Mouse (Mus musculus) hindbrain, embryonic 13.5 days (tissue): ENCODE measurements around the gene P2ry6. TPM values are rescaled to one million over a fixed set of nuclear protein-coding genes. Genes with fewer than 3 reads are reported as not detected.
A peak's percentile ranks its signal among the peaks of the same experiment; 100 is the strongest.

ENCODE experiments used
- ATAC-seq: fragments of 200-750 bp; cut with Nextera tagmentation; 2 replicates; pipeline ENCODE4 v1.8.0; 2017; ENCODE audit warnings: moderate TSS enrichment; ENCODE audit not compliant: low FRiP score
- H3K27ac ChIP-seq: fragments of 300-500 bp; sonication (generic); 2 replicates; pipeline ENCODE4 v1.5.1; 2015; ENCODE audit warnings: inconsistent platforms, mild to moderate bottlenecking, moderate library complexity
- H3K27me3 ChIP-seq: fragments of 300-500 bp; sonication (generic); 2 replicates; pipeline ENCODE4 v1.6.1; 2015; ENCODE audit warnings: mild to moderate bottlenecking, inconsistent platforms
- H3K36me3 ChIP-seq: fragments of 300-500 bp; sonication (generic); 2 replicates; pipeline ENCODE4 v1.6.1; 2015; ENCODE audit warnings: mild to moderate bottlenecking, inconsistent platforms
- H3K4me1 ChIP-seq: fragments of 300-500 bp; sonication (generic); replicated peaks from 2 replicates; pipeline ENCODE4 v1.6.1; 2015; ENCODE audit warnings: inconsistent platforms
- H3K4me2 ChIP-seq: fragments of 300-500 bp; sonication (generic); 2 replicates; pipeline ENCODE4 v1.6.1; 2015; ENCODE audit warnings: inconsistent platforms, mild to moderate bottlenecking, moderate library complexity
- H3K4me3 ChIP-seq: fragments of 300-500 bp; sonication (generic); 2 replicates; pipeline ENCODE4 v1.5.1; 2015; ENCODE audit warnings: mild to moderate bottlenecking, inconsistent platforms
- H3K9ac ChIP-seq: fragments of 300-500 bp; sonication (generic); 2 replicates; pipeline ENCODE4 v1.6.1; 2015; ENCODE audit warnings: mild to moderate bottlenecking, inconsistent platforms
- H3K9me3 ChIP-seq: fragments of 300-500 bp; sonication (generic); 2 replicates; pipeline ENCODE4 v1.6.1; 2016; ENCODE audit warnings: inconsistent platforms
- WGBS: fragments of 180-500 bp; shearing (Covaris S2); methylation state at CpG from one replicate; pipeline ENCODE4 v1.1.7; 2015; 5-methylcytosine and 5-hydroxymethylcytosine counted together
- polyA plus RNA-seq: library from polyadenylated mRNA; unstranded; fragments of >200 nt; fragmentation: Nextera tagmentation; extraction: Ambion mirVana; gene quantifications from 2 replicates; pipeline ENCODE4 v1.2.1, GENCODE M21; 2015

P2ry6 gene
- polyA plus RNA-seq, 1 experiment from 2014 or later = 3.5 TPM

DNA sequence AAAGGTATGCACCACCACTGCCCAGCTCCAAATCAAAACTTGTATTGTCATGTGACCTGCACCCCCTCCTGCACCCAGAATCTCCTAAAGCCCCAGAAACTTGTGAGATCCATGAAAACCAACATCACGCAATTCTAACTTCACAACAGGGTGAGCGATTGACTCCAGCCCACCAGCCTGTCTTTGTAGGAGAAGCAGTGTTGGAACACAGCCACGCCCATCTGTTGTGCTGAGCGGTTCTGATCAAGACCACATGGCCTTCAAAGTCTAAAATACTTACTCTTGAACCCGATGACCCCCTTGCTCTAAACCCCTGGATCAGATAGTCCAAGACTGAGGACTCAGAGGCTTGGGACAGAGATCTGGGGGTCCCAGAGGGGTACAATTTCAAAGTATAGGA lies 25.2 kb upstream of the P2ry6 start:
- Histone ChIP-seq H3K9ac (no peak overlapping the region), H3K4me2 (no peak overlapping the region), H3K4me1 (no peaks in the 10 kb centered on the region), H3K27ac (no peak overlapping the region), H3K27me3 (no peaks in the 10 kb centered on the region), H3K4me3 (no peak overlapping the region), H3K9me3 (no peaks in the 10 kb centered on the region), H3K36me3 (no peaks in the 10 kb centered on the region)
- no peak for ATAC-seq
- 90% methylated on average over 5 of the region's 5 CpGs for WGBS

DNA sequence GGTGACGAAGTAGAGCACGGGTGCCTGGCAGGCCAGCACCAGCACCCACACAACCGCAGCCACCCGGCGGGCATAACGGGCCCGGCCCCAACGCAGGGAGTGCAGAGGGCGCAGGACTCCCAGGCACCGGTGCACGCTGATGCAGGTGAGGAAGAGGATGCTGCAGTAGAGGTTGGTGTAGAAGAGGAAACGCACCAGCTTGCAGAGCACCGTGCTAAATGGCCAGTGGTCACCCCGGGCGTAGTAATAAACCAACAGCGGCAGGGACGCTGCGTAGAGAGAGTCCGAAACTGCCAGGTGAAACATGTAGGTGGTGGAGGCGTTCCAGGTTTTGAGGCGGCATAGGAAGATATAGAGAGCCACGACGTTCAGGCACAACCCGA lies 24.1 kb upstream of the P2ry6 start:
- H3K27ac ChIP-seq = no peak overlapping the region
- H3K9me3 ChIP-seq = no peaks in the 10 kb centered on the region
- H3K4me2 ChIP-seq = no peak overlapping the region
- H3K4me3 ChIP-seq = no peak overlapping the region
- 89% methylated on average over 24 of the region's 24 CpGs for WGBS
- H3K9ac ChIP-seq = no peak overlapping the region
- H3K27me3 ChIP-seq = no peaks in the 10 kb centered on the region
- no peaks in the 10 kb centered on the region for H3K4me1 ChIP-seq
- H3K36me3 ChIP-seq = no peaks in the 10 kb centered on the region
- ATAC-seq = no peak

GRCm38 (mm10) chr7:100997951-100998577 lies 23.6 kb upstream of the P2ry6 start:
- no peaks in the 10 kb centered on the region for H3K4me1 ChIP-seq
- H3K36me3 ChIP-seq = no peaks in the 10 kb centered on the region
- no peak overlapping the region for H3K4me3 ChIP-seq
- no peak overlapping the region for H3K4me2 ChIP-seq
- 88% methylated on average over 31 of the region's 31 CpGs for whole genome bisulfite sequencing
- no peak overlapping the region for H3K27ac ChIP-seq
- ATAC-seq = no peak
- H3K9ac ChIP-seq = no peak overlapping the region
- no peaks in the 10 kb centered on the region for H3K27me3 ChIP-seq
- H3K9me3 ChIP-seq = no peaks in the 10 kb centered on the region

- no peaks in the 10 kb centered on the region for H3K4me1 ChIP-seq
- H3K9me3 ChIP-seq = no peaks in the 10 kb centered on the region
- no peak overlapping the region for H3K9ac ChIP-seq
- whole genome bisulfite sequencing = 67% methylated on average over 1 of the region's 1 CpGs
- ATAC-seq = no peak
- no peaks in the 10 kb centered on the region for H3K36me3 ChIP-seq
- H3K4me3 ChIP-seq = no peak overlapping the region
- H3K27me3 ChIP-seq = no peaks in the 10 kb centered on the region
- H3K4me2 ChIP-seq = no peak overlapping the region
- H3K27ac ChIP-seq = no peak overlapping the region
These were observed 22.8 kb upstream of the P2ry6 start for GRCm38 (mm10) chr7:100997215-100997614.

GRCm38 (mm10) chr7:100995951-100996350 lies 21.5 kb upstream of the P2ry6 start:
- H3K36me3 ChIP-seq = no peaks in the 10 kb centered on the region
- ATAC-seq = no peak
- 95% methylated on average over 3 of the region's 3 CpGs for WGBS
- H3K9ac ChIP-seq = no peak overlapping the region
- no peak overlapping the region for H3K4me2 ChIP-seq
- no peaks in the 10 kb centered on the region for H3K9me3 ChIP-seq
- no peaks in the 10 kb centered on the region for H3K27me3 ChIP-seq
- H3K27ac ChIP-seq = no peak overlapping the region
- peaks cover 2% of the 10 kb centered on the region for H3K4me1 ChIP-seq
- H3K4me3 ChIP-seq = no peak overlapping the region

GRCm38 (mm10) chr7:100995260-100995864 lies 20.9 kb upstream of the P2ry6 start:
- Histone ChIP-seq H3K9me3 (no peaks in the 10 kb centered on the region), H3K4me2 (no peak overlapping the region), H3K27ac (no peak overlapping the region), H3K9ac (no peak overlapping the region), H3K4me3 (no peak overlapping the region), H3K27me3 (no peaks in the 10 kb centered on the region), H3K36me3 (no peaks in the 10 kb centered on the region), H3K4me1 (peaks cover 6% of the 10 kb centered on the region)
- WGBS = 83% methylated on average over 7 of the region's 7 CpGs
- no peak for ATAC-seq

- Histone ChIP-seq H3K27ac (no peak overlapping the region), H3K4me3 (no peak overlapping the region), H3K4me2 (no peak overlapping the region), H3K36me3 (no peaks in the 10 kb centered on the region), H3K9me3 (no peaks in the 10 kb centered on the region), H3K4me1 (peaks cover 6% of the 10 kb centered on the region), H3K27me3 (no peaks in the 10 kb centered on the region), H3K9ac (no peak overlapping the region)
- WGBS = 30% methylated on average over 4 of the region's 4 CpGs
- ATAC-seq = no peak
These were observed 18.7 kb upstream of the P2ry6 start for GRCm38 (mm10) chr7:100993166-100993565.

GRCm38 (mm10) chr7:100991972-100992371 lies 17.5 kb upstream of the P2ry6 start:
- Histone ChIP-seq H3K4me1 (peaks cover 6% of the 10 kb centered on the region), H3K9ac (no peak overlapping the region), H3K4me3 (no peak overlapping the region), H3K27me3 (no peaks in the 10 kb centered on the region), H3K36me3 (no peaks in the 10 kb centered on the region), H3K27ac (no peak overlapping the region), H3K9me3 (no peaks in the 10 kb centered on the region), H3K4me2 (no peak overlapping the region)
- 90% methylated on average over 3 of the region's 3 CpGs for WGBS
- no peak for ATAC-seq

GRCm38 (mm10) chr7:100990636-100991311 lies 16.3 kb upstream of the P2ry6 start:
- no peak overlapping the region for H3K27ac ChIP-seq
- no peak overlapping the region for H3K4me2 ChIP-seq
- no peak overlapping the region for H3K9ac ChIP-seq
- 36% methylated on average over 9 of the region's 9 CpGs for WGBS
- no peak for ATAC-seq
- H3K9me3 ChIP-seq = no peaks in the 10 kb centered on the region
- no peaks in the 10 kb centered on the region for H3K36me3 ChIP-seq
- H3K4me1 ChIP-seq = peaks cover 6% of the 10 kb centered on the region
- no peak overlapping the region for H3K4me3 ChIP-seq
- H3K27me3 ChIP-seq = no peaks in the 10 kb centered on the region

- no peaks in the 10 kb centered on the region for H3K36me3 ChIP-seq
- H3K4me3 ChIP-seq = no peak overlapping the region
- ATAC-seq = peak; percentile 49; the same call in 1 of the 2 replicates
- no peaks in the 10 kb centered on the region for H3K9me3 ChIP-seq
- 28% methylated on average over 9 of the region's 9 CpGs for WGBS
- H3K9ac ChIP-seq = 0 out of 2 replicates have a peak overlapping the region, but pooled peaks have one; percentile 2
- no peaks in the 10 kb centered on the region for H3K27me3 ChIP-seq
- H3K27ac ChIP-seq = no peak overlapping the region
- H3K4me2 ChIP-seq = no peak overlapping the region
- H3K4me1 ChIP-seq = peaks cover 16% of the 10 kb centered on the region
These were observed 13.6 kb upstream of the P2ry6 start for GRCm38 (mm10) chr7:100988092-100988491.

GRCm38 (mm10) chr7:100984452-100985395 lies 10.3 kb upstream of the P2ry6 start:
- WGBS = 30% methylated on average over 21 of the region's 21 CpGs
- peak overlapping the region; percentile 44 for H3K27ac ChIP-seq

DNA sequence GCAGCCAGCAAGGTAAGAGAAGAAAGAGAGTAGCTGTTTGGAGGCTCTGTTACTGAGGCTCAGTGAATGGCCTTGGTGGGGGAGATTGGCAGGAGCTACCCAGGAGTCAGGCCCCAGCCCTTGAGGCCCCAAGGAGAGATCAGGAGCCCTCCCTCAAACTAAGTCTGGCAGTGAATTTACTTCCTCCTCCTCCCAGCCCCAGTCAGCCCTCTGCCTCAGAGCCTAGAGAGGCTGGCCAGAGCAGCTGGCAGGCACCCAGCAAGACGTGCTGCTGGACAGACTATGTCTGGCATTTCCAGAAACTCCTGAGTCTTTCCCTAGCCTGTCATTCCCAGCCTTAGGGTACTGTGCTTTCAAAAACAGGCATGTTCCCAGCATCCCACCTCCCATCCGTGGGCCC lies 4.7 kb upstream of the P2ry6 start:
- WGBS = 50% methylated on average over 2 of the region's 2 CpGs
- H3K36me3 ChIP-seq = no peaks in the 10 kb centered on the region
- H3K27me3 ChIP-seq = peaks cover 18% of the 10 kb centered on the region
- H3K4me1 ChIP-seq = peaks cover 7% of the 10 kb centered on the region
- no peak overlapping the region for H3K4me3 ChIP-seq
- H3K27ac ChIP-seq = no peak overlapping the region
- H3K9me3 ChIP-seq = no peaks in the 10 kb centered on the region
- no peak overlapping the region for H3K9ac ChIP-seq
- ATAC-seq = no peak
- H3K4me2 ChIP-seq = no peak overlapping the region

More at GRCm38 (mm10) chr7:100984452-100985395, 10.3 kb upstream of the P2ry6 start:
- ATAC-seq = peak; percentile 59
- H3K4me3 ChIP-seq = no peak overlapping the region
- H3K36me3 ChIP-seq = no peaks in the 10 kb centered on the region
- no peaks in the 10 kb centered on the region for H3K27me3 ChIP-seq
- H3K4me1 ChIP-seq = peaks cover 10% of the 10 kb centered on the region
- H3K9me3 ChIP-seq = no peaks in the 10 kb centered on the region
- no peak overlapping the region for H3K9ac ChIP-seq
- no peak overlapping the region for H3K4me2 ChIP-seq
